Mouse (Mus musculus) ES-E14 (cell line): ENCODE measurements at regions not wholly inside any gene's neighbourhood (a gene's known extent, or its start where the extent isn't known, plus 50 kb on each side); places are given as distances from the start of the nearest gene placed in this dataset.
A peak's percentile ranks its signal among the peaks of the same experiment; 100 is the strongest.

Experiments used
- DNase-seq: peaks from one replicate; pipeline ENCODE4 v3.0.0-alpha.2; 2013; ENCODE audit warnings: low read depth, low spot score
- H3K27ac ChIP-seq: 2 replicates; pipeline ENCODE4 v1.5.1; 2012; ENCODE audit warnings: low read depth, mild to moderate bottlenecking, low read length, moderate library complexity, mixed read lengths; ENCODE audit not compliant: poor library complexity, insufficient read depth, severe bottlenecking
- H3K36me3 ChIP-seq: 2 replicates; pipeline ENCODE4 v1.6.1; 2012; ENCODE audit warnings: mild to moderate bottlenecking, low read length, moderate library complexity, mixed read lengths; ENCODE audit not compliant: control insufficient read depth, poor library complexity, insufficient read depth, severe bottlenecking
- H3K4me1 ChIP-seq, 2 experiments: fragments of 150-350 bp in 1 of 2; sonication (generic) in 1 of 2; 2 replicates each; pipeline ENCODE4 v1.6.1; 2012; ENCODE audit warnings: low read length in 2 of 2, mild to moderate bottlenecking in 1 of 2, mixed read lengths in 1 of 2; ENCODE audit not compliant: control insufficient read depth in 2 of 2, insufficient read depth in 2 of 2, poor library complexity in 1 of 2
- H3K4me3 ChIP-seq, 2 experiments: fragments of 150-350 bp in 1 of 2; sonication (generic) in 1 of 2; 2 replicates each; pipeline ENCODE4 v1.5.1; 2012; ENCODE audit warnings: low read length in 2 of 2, low read depth in 1 of 2, mild to moderate bottlenecking in 1 of 2, mixed read lengths in 1 of 2; ENCODE audit not compliant: insufficient read depth in 1 of 2, poor library complexity in 1 of 2, severe bottlenecking in 1 of 2
- H3K9ac ChIP-seq: 2 replicates; pipeline ENCODE4 v1.6.1; 2012; ENCODE audit warnings: low read depth, mild to moderate bottlenecking, low read length, mixed read lengths; ENCODE audit not compliant: poor library complexity, insufficient read depth, severe bottlenecking
- H3K9me3 ChIP-seq: fragments of 150-350 bp; sonication (generic); 2 replicates; pipeline ENCODE4 v1.6.1; 2012; ENCODE audit warnings: low read depth, mild to moderate bottlenecking, low read length; ENCODE audit not compliant: control insufficient read depth, insufficient read depth
- CHD2 ChIP-seq: IDR thresholded peaks from 2 replicates; pipeline ENCODE4 v1.6.1; 2014; ENCODE audit warnings: mild to moderate bottlenecking, low read depth, low read length, inconsistent platforms
- HCFC1 ChIP-seq: IDR thresholded peaks from 2 replicates; pipeline ENCODE4 v1.6.1; 2012; ENCODE audit warnings: low read length, inconsistent platforms, borderline replicate concordance; ENCODE audit not compliant: insufficient read depth
- MAFK ChIP-seq: IDR thresholded peaks from 2 replicates; pipeline ENCODE4 v1.6.1; 2014; ENCODE audit warnings: mild to moderate bottlenecking, low read depth, low read length, inconsistent platforms; ENCODE audit not compliant: insufficient read depth
- ZC3H11A ChIP-seq: IDR thresholded peaks from 2 replicates; pipeline ENCODE4 v1.6.1; 2012; ENCODE audit warnings: low read depth, mild to moderate bottlenecking, inconsistent platforms, low read length, borderline replicate concordance
- ZNF384 ChIP-seq: IDR thresholded peaks from 2 replicates; pipeline ENCODE4 v1.6.1; 2012; ENCODE audit warnings: low read depth, low read length, inconsistent platforms
- in situ Hi-C, 2 experiments: fragments of 600-800 bp; cut with MboI; formaldehyde crosslinking; loops; one replicate each; pipeline ENCODE4 v1.15.1; 2025; ENCODE audit warnings: low sequenced_read_pairs in 2 of 2, inconsistent platforms in 1 of 2; ENCODE audit not compliant: unreplicated experiment in 2 of 2

- Histone ChIP-seq H3K9me3 (0 out of 2 replicates have a peak, but pooled peaks cover 4% of the 10 kb centered on the region), H3K27ac (no peak overlapping the region; the same call in 1 of the 2 replicates), H3K36me3 (no peaks in the 10 kb centered on the region), H3K4me3 (no peak overlapping the region), H3K4me1 (peaks cover 0 to 1% of the 10 kb centered on the region in 2 experiments; a peak in 1 of 4 replicates), H3K9ac (no peak overlapping the region)
- TF ChIP-seq ZC3H11A, result no peak
- in situ Hi-C loops, result no loop called here
- peak; percentile 36 for DNase-seq
Observed at GRCm38 (mm10) chr9:25854545-25854944, 373.2 kb downstream of the Eepd1 start.

GRCm38 (mm10) chr9:25870260-25870659 lies 388.9 kb downstream of the Eepd1 start:
- in situ Hi-C loops, result no loop called here

GRCm38 (mm10) chr9:25896333-25896905 lies 415.1 kb downstream of the Eepd1 start:
- H3K4me3 ChIP-seq, result no peak overlapping the region
- no peak overlapping the region for H3K9ac ChIP-seq
- no peaks in the 10 kb centered on the region for H3K36me3 ChIP-seq
- no peak overlapping the region for H3K27ac ChIP-seq
- no peaks in the 10 kb centered on the region for H3K4me1 ChIP-seq
- TF ChIP-seq HCFC1, result no peak
- no peak for TF ChIP-seq ZNF384
- no peak for TF ChIP-seq MAFK
- TF ChIP-seq CHD2, result no peak
- no peak for TF ChIP-seq ZC3H11A
- H3K9me3 ChIP-seq, result no peaks in the 10 kb centered on the region
- in situ Hi-C loops, result no loop called here
- no peak for DNase-seq

More at GRCm38 (mm10) chr9:25870260-25870659, 388.9 kb downstream of the Eepd1 start:
- no peak for TF ChIP-seq ZNF384
- no peak for TF ChIP-seq ZC3H11A
- no peak for TF ChIP-seq CHD2
- no peak for TF ChIP-seq MAFK
- no peak for TF ChIP-seq HCFC1
- no peak overlapping the region for H3K27ac ChIP-seq
- no peak overlapping the region for H3K9ac ChIP-seq
- no peak for DNase-seq
- H3K36me3 ChIP-seq, result no peaks in the 10 kb centered on the region
- H3K4me1 ChIP-seq, result no peaks in the 10 kb centered on the region
- no peaks in the 10 kb centered on the region for H3K9me3 ChIP-seq
- H3K4me3 ChIP-seq, result no peak overlapping the region
